Mouse (Mus musculus) ZHBTc4 (cell line): ENCODE results near the gene Glb1.
"Not testable (repeated sequence)": the region's sequence is repeated elsewhere in the genome, so short reads cannot be mapped to it uniquely, and the experiment has no call there.

ENCODE experiments used
- DNase-seq: peaks from one replicate; pipeline ENCODE4 v3.0.0-alpha.2; 2011; ENCODE audit warnings: low read depth, low spot score

The Glb1 gene

DNA sequence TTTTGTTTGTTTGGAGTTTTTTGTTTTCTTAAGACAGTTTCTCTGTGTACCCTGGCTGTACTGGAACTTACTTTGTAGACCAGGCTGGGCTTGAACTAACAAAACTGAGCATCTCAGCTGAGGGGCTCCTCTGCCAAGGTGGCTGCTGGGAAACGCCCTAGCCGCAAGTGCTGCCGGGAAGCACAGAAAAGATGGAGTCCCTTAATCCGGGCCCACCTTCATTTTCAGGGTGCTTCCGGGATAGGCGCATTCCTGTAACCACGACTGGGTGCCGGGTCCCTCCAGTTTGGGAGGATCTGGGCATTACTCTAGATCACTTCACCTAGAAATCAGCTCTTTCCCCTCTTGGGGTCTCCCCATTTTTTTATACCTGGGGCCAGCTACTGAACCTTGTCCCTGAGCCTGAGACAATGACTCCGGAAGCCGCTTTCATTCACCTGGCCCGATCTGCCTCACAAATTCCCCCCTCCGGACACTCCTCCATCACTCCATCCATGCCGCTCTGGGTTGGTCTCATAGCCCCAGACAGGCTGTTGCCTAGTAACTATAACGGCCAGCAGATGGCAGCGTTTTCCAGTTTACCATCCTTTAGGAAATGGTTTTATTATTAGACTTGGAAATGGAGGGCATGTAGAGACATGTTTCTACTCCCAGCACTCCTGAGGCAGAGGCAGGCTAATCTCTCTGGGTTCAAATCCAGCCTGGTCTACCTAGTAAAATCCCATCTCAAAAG is 99.1 kb downstream of the Glb1 start:
- DNase-seq, result peak; percentile 95

DNA sequence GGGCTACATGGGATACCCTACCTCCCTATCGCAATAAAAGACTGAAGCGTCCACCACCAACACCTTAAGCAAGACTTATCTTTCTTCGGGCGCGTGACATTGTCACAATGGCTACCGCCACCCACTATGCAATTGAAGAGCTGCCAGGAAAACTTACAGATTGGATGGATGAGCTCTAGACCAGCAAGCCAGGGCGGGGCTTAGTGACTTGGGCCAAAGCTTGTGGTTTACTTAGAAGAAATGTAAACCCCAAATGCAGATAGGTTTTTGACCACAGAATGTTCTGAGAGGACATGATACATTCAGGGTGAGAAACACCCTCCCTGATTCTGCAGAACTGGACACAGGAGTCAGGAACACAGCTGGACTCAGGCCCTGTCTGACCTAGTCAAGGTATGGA is 100.2 kb downstream of the Glb1 start:
- DNase-seq, result peak; percentile 71

DNA sequence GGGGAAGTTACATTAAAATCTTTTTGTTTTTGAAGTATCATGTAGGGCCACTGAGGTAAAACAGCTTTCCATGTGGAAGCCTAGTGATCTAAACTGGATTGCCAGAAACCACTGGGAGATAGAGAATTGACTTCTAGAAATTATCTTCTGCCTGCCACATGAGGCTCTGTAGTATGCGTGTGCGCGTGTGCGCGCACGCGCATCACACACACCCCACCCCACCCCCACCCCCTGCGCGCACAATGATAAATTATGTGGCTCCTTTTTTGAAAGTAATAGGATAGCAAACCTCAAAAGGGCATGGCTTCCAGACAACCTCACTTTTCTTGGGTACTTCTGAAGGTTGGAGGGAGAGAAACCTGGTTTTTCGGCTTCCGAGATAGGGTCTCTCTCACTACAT is 101.0 kb downstream of the Glb1 start:
- no peak for DNase-seq

DNA sequence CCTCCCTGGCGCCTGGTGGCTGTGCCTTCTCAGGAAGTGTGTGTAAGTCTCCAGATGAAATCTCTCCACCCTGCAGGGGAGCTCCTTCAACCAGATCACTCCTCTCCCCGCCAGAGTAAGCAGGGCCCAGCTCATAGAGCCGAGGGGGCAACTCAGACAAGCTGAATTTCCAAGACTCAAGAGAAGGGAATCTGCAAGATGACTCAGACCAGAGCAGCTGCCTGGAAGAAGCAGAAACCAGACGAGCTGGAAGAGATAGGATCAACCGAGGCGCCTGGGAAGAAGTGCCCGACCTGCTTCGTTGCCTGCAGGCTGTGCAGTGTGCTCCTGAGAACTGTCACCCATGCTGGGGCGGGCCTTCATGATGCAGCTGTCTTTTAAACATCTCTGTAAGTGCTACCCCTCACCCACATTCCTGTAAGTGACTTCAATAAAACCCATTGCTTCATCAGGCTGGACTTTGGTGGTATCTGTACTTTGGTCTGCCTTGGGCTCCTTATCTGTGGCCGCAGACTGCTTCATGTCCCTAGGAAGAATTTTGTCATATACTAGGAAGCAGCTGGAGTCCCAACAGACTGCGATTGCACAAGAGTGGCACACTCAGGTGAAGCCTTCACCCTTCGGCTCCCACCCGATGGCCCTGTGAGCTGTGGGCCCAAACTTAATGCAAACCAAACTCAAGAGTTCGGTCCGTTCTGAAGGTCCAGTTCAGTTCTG is 102.0 kb downstream of the Glb1 start:
- DNase-seq, result peak; percentile 53

DNA sequence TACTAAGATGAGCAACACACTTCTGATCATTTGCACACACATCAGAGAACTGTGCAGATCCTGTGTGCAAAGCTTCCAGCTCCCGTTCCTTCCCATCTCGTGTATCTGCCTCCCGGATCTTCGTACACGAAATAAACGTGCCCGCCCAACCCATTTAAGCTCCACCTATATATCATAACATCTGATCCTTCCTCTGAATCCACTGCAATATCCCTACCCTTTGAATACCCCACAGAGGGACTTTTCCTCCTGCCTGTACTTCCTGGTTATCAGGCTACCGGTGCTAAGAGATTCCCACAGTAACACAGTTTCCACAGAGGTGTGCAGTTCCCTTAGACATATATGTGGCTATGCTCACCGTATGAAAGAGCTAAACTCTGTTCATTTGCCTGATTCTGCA is 103.9 kb downstream of the Glb1 start, which contains the start of gene Ccr4:
Gene Ccr4, minus strand, starts transcription at position 101 of the 400 bp plus-strand sequence.
- DNase-seq, result no peak

DNA sequence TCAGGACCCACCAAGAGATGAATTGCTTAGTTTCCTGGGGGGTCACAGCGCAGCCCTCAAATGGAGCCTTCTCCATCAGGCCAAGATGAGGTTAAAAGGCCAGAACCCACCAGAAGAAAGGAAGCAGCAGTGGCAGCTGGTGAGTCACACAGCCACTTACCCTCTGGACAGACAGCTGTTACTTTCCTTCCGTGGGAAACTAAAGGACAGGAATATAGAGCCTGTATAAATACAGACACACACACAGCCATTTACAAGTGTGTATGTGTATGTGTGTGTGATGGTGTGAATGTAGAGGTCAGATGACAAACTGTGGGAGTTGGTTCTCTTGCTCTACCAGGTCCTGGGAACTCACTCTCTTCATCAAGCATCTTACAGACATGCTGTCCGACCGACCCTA is 105.7 kb downstream of the Glb1 start:
- DNase-seq, result no peak

DNA sequence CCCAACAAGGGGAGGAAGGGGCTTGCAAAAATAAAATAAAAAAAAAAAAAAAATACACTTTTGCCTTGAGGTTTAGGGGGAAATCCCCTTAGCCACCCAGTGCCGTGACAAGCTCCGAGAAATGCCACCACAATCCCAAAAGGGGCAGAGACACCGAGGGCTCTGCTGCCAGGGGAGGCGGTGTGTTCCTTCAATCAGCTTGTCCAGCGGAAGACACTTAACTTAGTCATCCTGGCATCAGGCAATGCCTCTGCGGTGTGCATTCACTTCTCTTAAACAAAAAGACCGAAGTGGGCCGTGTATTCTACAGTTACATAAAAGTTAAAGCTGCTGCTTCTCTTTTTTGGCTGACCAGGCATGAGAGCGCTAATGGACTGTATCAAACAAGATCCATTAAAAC is 106.5 kb downstream of the Glb1 start:
- no peak for DNase-seq

DNA sequence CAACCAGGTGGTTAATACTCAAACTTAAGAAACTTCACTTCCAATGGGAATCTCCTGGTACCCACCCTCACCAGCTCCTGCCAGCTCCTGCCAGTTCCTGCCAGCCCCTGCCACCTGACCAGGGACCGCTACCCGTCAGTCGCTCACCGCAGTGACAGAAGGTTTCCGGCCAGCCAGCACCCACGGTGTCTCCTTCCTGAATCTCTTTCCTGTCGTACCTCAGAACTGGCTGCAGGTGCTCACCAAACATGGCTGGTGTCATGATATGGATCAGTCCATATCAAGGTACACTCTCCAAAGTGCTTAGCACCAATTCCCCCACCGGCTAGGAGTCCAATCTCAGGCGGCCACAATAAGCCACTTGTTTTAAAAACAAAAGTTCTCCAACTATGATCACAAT is 108.9 kb downstream of the Glb1 start:
- no peak for DNase-seq

DNA sequence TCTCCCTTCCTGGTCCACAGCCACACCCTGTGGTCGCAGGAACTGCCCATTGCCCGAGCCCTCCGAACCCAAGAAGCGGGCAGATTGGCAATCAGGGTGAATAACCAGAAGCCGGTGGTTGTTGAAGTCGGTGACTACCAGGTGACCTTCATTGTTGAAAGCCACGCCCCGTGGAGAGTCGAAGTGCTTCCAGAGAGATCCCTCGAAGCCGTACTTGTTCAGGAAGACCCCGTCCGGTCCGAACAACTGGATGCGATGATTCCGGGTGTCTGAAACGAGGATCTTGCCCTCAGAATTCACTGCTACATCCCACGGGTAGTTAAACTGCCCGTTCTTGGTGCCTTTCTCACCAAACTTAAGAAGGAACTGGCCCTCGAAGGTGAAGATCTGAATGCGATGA is 112.0 kb downstream of the Glb1 start:
- peak; percentile 69 for DNase-seq

DNA sequence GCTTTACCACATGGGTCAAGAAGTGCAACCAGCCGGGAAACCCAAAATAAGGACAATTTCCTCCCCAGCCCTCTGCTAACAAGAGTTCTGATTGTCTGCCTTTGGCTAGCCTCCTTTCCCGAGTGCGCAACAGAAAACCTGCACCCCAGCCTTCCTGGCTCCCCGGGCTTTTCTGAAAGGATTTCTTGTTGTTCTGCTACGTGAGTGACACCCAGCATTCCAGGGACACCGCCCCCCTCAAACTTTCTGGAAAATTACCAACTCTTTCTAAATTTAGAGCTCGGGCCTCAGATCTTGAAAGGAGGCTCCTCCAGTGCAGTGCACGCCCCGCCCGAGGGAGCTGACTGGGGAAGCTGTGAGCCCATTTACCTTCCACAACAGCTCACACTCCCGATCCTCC is 114.5 kb downstream of the Glb1 start, which contains the start of gene C130032M10Rik:
Gene C130032M10Rik, plus strand, starts transcription at position 334 of the 400 bp plus-strand sequence.
- peak; percentile 33 for DNase-seq

DNA sequence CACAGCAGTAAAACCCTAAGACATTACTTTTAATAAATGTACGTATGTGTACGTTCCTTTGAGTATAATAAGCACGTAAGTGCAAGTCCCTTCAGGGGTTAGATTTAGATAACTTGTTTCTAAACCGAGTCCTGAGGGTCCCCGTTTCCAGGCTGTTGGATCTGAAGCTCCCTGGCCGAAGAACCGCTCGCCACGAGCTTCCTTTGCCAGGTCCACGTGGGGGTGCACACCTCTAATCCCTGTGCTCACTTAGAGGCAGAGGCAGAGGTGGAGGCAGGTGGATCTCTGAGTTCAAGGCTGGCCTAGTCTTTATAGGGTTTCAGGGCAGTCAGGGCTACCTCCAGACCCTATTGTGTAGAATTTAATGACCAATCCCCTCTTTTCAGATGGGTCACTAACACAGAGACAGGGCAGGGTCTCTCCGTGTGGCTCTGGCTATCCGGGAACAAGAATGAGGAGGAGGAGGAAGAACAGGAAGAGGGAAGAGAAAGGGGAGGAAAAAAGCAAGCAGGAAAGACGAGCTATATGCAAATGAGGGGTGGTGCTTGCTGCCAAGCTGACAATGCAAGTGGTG is 117.1 kb downstream of the Glb1 start:
- no peak for DNase-seq

DNA sequence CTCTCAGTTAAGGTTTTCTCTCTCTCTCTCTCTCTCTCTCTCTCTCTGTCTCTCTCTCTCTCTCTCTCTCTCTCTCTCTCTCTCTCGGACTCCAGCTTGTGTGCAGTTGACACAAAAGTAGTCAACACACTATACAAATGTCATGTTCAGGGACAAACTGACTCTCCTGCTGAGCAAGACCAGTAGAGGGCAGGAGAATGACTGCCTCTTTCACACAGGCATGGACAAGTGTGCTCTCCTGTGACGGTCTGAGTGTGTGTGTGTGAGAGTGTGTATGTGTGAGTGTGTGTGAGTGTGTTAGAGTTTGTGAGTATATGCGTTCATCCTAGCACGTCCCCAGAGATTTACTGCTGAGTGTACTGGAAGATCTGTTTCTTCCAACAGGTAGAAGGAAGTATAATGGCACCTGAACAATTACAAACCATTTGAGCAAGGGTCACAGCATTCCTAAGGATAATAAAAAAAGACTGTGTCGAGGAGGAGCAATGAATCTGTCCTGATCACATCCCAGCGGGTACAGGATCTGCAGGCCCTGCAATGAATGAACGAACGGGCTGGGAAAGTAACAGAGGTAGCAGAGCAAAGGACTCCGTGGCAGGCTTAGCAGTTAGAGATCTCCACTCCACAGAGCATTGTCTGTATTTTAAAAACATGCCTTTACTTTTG is 118.1 kb downstream of the Glb1 start:
- peak; percentile 21 for DNase-seq

DNA sequence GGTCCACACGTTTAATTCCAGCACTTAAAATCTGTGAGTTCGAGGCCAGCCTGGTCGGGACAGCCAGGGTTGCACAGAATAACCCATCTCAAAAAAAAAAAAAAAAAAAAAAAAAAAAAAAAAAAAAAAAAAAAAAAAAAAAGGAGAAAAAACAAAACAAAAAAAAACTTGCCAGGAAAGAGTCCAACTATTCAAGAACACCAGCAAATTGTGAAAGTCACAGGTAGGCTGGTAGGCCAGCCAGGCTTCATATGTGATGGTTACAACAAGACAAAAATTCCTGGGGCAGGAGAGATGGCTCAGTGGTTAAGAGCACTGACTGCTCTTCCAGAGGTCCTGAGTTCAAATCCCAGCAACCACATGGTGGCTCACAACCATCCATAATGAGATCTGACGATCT is 119.7 kb downstream of the Glb1 start:
- not testable (repeated sequence) for DNase-seq

DNA sequence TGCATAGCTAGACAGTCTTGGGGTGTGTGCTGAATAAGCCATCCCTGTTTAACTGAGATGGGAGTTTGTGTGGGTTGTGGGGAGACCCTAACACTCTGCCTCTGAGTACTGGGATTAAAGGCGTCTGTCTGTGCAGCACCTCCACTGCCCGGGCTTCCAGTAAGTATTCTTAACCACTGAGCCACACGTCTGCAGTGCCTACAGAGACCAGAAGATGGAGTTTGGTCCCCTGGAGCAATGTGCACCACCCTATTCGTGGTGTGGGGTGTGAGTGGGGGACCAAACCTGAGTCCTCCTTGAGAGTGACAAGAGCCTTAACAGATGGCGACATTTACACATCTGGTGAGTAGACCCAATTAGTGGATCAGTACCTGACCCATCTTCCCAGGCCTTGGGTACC is 121.2 kb downstream of the Glb1 start:
- DNase-seq, result peak; percentile 50

DNA sequence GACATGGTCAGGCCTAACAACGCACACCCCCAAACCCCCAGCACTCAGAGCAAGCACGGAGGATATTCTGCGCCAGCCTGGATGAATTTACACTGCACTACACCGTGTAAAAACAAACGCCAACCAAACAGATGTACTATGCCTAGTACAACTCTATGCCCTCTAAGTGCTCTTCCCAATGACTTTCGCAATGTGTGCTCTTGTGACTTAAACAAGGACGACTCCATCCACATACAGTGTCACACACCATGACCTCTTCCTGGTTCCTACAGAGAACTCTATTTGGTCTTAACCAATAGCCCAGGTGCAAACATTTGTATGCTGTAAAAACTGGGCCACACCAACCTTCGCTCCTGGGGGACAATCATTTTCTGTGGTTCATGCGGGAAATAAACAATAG is 121.6 kb downstream of the Glb1 start:
- DNase-seq, result no peak
